Mouse (Mus musculus): ENCODE measurements around the gene Olfr961.

- TF ChIP-seq CHD2 (IDR thresholded peaks at IDR 0.05; ENCODE audit: low read depth, low read length) (no peak), HCFC1 (IDR thresholded peaks at IDR 0.05; ENCODE audit: borderline replicate concordance, insufficient read depth, low read length) (no peak), MAFK (IDR thresholded peaks at IDR 0.05; ENCODE audit: insufficient read depth, low read depth, low read length) (no peak), ZC3H11A (IDR thresholded peaks at IDR 0.05; ENCODE audit: borderline replicate concordance, low read depth, low read length) (no peak)
These were observed 22.0 kb downstream of the Olfr961 start, which contains the start of gene Olfr963 for GRCm38 (mm10) chr9:39666905-39667304.
